Mouse (Mus musculus) testis, adult 2 months (tissue): Measurements from ENCODE around the gene Gm20696. TPM values are rescaled to one million over a fixed set of nuclear protein-coding genes. Genes with fewer than 3 reads are reported as not detected.

Experiments used
- H3K27ac ChIP-seq: fragments of 200-500 bp; 2 replicates; pipeline ENCODE4 v1.5.1; 2012; ENCODE audit warnings: low read depth, low read length; ENCODE audit not compliant: control insufficient read depth, insufficient read depth
- H3K27me3 ChIP-seq: fragments of 200-500 bp; 2 replicates; pipeline ENCODE4 v1.6.1; 2012; ENCODE audit warnings: mild to moderate bottlenecking, low read length, moderate library complexity; ENCODE audit not compliant: control insufficient read depth, insufficient read depth
- H3K36me3 ChIP-seq: fragments of 200-500 bp; 2 replicates; pipeline ENCODE4 v1.6.1; 2012; ENCODE audit warnings: mild to moderate bottlenecking, low read length; ENCODE audit not compliant: control insufficient read depth, insufficient read depth
- H3K4me1 ChIP-seq: fragments of 200-500 bp; 2 replicates; pipeline ENCODE4 v1.6.1; 2012; ENCODE audit warnings: low read length; ENCODE audit not compliant: control insufficient read depth, insufficient read depth
- H3K4me3 ChIP-seq: fragments of 200-500 bp; 2 replicates; pipeline ENCODE4 v1.5.1; 2012; ENCODE audit warnings: low read depth, mild to moderate bottlenecking, low read length, moderate library complexity, mixed read lengths; ENCODE audit not compliant: control insufficient read depth
- CTCF ChIP-seq: fragments of 200-500 bp; IDR thresholded peaks from 2 replicates; pipeline ENCODE4 v1.5.1; 2012; ENCODE audit warnings: low read depth, mild to moderate bottlenecking, inconsistent platforms, low read length, moderate library complexity; ENCODE audit not compliant: control insufficient read depth, insufficient read depth, insufficient replicate concordance
- POLR2A ChIP-seq: fragments of 200-500 bp; IDR thresholded peaks from 2 replicates; pipeline ENCODE4 v1.6.1; 2012; ENCODE audit warnings: low read depth, mild to moderate bottlenecking, inconsistent platforms, low read length, moderate library complexity; ENCODE audit not compliant: control insufficient read depth
- polyA plus RNA-seq: library from polyadenylated mRNA; depleted of rRNA; stranded (reverse); fragments of >200 nt; gene quantifications from 2 replicates; pipeline ENCODE4 v1.2.3, GENCODE M21; 2012

Gm20696 gene
- polyA plus RNA-seq, 1 experiment, result 0.02 TPM

- H3K27me3 ChIP-seq, result no peaks in the 10 kb centered on the region
- TF ChIP-seq POLR2A, result peak; percentile 33; the same call in 1 of the 2 replicates
- no peak for TF ChIP-seq CTCF
- H3K4me1 ChIP-seq, result peaks cover 7% of the 10 kb centered on the region
- peak overlapping the region; percentile 94 for H3K4me3 ChIP-seq
- no peaks in the 10 kb centered on the region for H3K36me3 ChIP-seq
- H3K27ac ChIP-seq, result peak overlapping the region; percentile 98
Measured at GRCm38 (mm10) chr6:99523109-99523632, 143.4 kb downstream of the Gm20696 start.

GRCm38 (mm10) chr6:99522359-99523108 is 144.1 kb downstream of the Gm20696 start, which contains the start of gene Foxp1:
Gene Foxp1, minus strand, starts transcription at chr6:99522721.
- Histone ChIP-seq H3K27me3 (no peaks in the 10 kb centered on the region), H3K27ac (peak within 1 kb of the TSS; percentile 98), H3K4me1 (peaks cover 7% of the 10 kb centered on the region), H3K4me3 (peak within 1 kb of the TSS; percentile 94), H3K36me3 (no peaks in the 10 kb centered on the region)
- TF ChIP-seq POLR2A, result no peak

- Histone ChIP-seq H3K4me3 (peak overlapping the region; percentile 94), H3K4me1 (peaks cover 7% of the 10 kb centered on the region), H3K36me3 (no peaks in the 10 kb centered on the region), H3K27me3 (no peaks in the 10 kb centered on the region), H3K27ac (peak overlapping the region; percentile 64)
- TF ChIP-seq CTCF, result no peak
- TF ChIP-seq POLR2A, result no peak
Measured at GRCm38 (mm10) chr6:99521641-99522358, 144.8 kb downstream of the Gm20696 start.

- Histone ChIP-seq H3K4me1 (peaks cover 7% of the 10 kb centered on the region), H3K27me3 (no peaks in the 10 kb centered on the region), H3K4me3 (peak overlapping the region; percentile 94), H3K27ac (peak overlapping the region; percentile 64), H3K36me3 (no peaks in the 10 kb centered on the region)
- TF ChIP-seq POLR2A (no peak), CTCF (no peak)
Measured at GRCm38 (mm10) chr6:99521038-99521640, 145.5 kb downstream of the Gm20696 start.

GRCm38 (mm10) chr6:99520676-99521037 is 145.9 kb downstream of the Gm20696 start:
- TF ChIP-seq POLR2A (no peak), CTCF (no peak)
- no peaks in the 10 kb centered on the region for H3K27me3 ChIP-seq
- H3K27ac ChIP-seq, result 0 out of 2 replicates have a peak overlapping the region, but pooled peaks have one; percentile 6
- H3K4me3 ChIP-seq, result peak overlapping the region; percentile 76
- peaks cover 7% of the 10 kb centered on the region for H3K4me1 ChIP-seq
- no peaks in the 10 kb centered on the region for H3K36me3 ChIP-seq

- Histone ChIP-seq H3K4me3 (peak overlapping the region; percentile 76), H3K4me1 (peaks cover 7% of the 10 kb centered on the region), H3K27ac (no peak overlapping the region), H3K36me3 (no peaks in the 10 kb centered on the region), H3K27me3 (no peaks in the 10 kb centered on the region)
- no peak for TF ChIP-seq POLR2A
- no peak for TF ChIP-seq CTCF
Measured at GRCm38 (mm10) chr6:99519806-99520675, 146.6 kb downstream of the Gm20696 start.
